Mouse (Mus musculus) CH12.LX (cell line): ENCODE data around the gene Cog2.

Experiments
- CTCF ChIP-seq, 2 experiments: IDR thresholded peaks in 1 of 2; conservative IDR thresholded peaks in 1 of 2; 2 replicates each; pipeline ENCODE4 v1.5.1; 2011 to 2012; ENCODE audit warnings: low read depth in 2 of 2, low read length in 2 of 2, improper control_type of control experiment in 1 of 2, inconsistent platforms in 1 of 2, mild to moderate bottlenecking in 1 of 2, moderate library complexity in 1 of 2
- SIN3A ChIP-seq: IDR thresholded peaks from 2 replicates; pipeline ENCODE4 v1.6.1; 2012; ENCODE audit warnings: low read length, improper control_type of control experiment, inconsistent platforms

GRCm38 (mm10) chr8:124526261-124526660 is 5.7 kb downstream of the Cog2 start:
- no peak for TF ChIP-seq CTCF (conservative IDR thresholded peaks at IDR 0.05 in 1 of 2, IDR thresholded peaks at IDR 0.05 in 1 of 2; ENCODE audit: low read depth in 2 of 2, low read length in 2 of 2)
- TF ChIP-seq SIN3A, result no peak
